Mouse (Mus musculus): ENCODE measurements around the gene Cnpy2.
"Not testable (repeated sequence)": the region's sequence is repeated elsewhere in the genome, so short reads cannot be mapped to it uniquely, and the experiment has no call there.

DNA sequence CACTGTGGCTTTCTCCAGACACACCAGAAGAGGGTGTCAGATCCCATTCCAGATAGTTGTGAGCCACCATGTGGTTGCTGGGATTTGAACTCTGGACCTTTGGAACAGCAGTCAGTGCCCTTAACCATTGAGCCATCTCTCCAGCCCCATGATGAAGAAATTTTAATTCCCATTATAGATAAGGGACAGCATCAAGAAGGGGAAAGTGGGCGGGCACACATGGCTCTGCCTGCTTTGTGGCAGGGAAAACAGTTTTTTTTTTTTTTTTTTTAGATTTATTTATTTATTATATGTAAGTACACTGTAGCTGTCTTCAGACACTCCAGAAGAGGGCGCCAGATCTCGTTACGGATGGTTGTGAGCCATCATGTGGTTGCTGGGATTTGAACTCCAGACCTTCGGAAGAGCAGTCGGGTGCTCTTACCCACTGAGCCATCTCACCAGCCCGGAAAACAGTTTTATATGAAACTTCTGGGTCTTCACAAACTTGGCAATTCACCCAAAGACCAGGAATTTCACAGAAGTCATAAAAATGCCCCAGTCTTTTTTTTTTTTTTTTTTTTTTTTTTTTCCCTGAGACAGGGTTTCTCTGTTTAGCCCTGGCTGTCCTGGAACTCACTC, 49.3 kb upstream of the Cnpy2 start:
- not testable (repeated sequence) for TF ChIP-seq CTCF (IDR thresholded peaks at IDR 0.05; ENCODE audit: low read depth, low read length); GATA1 (IDR thresholded peaks at IDR 0.05; ENCODE audit: borderline replicate concordance, low read length); TAL1 (conservative IDR thresholded peaks at IDR 0.05; ENCODE audit: low read depth, low read length)

Data from G1E (cell line).